Comparison of ENCODE assay signal across 23 mouse cellular contexts in the genomic region with DNA sequence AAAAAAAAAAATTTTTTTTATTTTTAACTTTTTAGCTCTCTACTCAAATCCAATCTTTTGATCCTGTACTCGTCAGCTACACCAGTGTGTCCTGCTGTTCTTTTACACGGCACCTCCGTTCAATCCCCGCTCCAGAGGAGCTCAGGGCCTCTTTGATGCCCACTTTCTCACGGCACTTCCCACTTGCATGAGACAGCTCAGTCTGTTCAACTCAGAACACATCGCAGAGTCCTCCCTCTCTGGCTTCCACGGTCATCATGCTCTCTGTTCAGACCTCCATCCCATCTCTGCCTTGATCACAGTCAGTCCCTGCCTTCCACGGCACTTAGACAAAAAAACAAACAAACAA.
DNase-seq lines count a peak whose midpoint lies in the region; ATAC-seq and TF ChIP-seq lines count a peak whose summit lies in the region.
"Had no signal": no experiment of that assay in that cellular context is flagged by ENCODE, and none has a peak within 500 bp of the region (broad histone marks: within the 10 kb centered on the region; RNA-seq: fewer than 3 reads in every experiment).

No protein-coding gene starts in this region.

- no peak for TF ChIP-seq CTCF in lung, postnatal 0 days (IDR thresholded peaks at IDR 0.05)

- H3K9ac ChIP-seq in lung, postnatal 0 days (replicated peaks; ENCODE audit: low read depth): no peak overlapping the region
- H3K9ac ChIP-seq: forebrain, postnatal 0 days; hindbrain, embryonic 14.5 days had no signal

- no peaks in the 10 kb centered on the region for H3K36me3 ChIP-seq in lung, postnatal 0 days (ENCODE audit: insufficient read depth, low read length)
- H3K36me3 ChIP-seq: forebrain, embryonic 10.5 days; hindbrain, embryonic 10.5 days had no signal

- peak; percentile 69 for ATAC-seq in frontal cortex, adult (ENCODE audit: low TSS enrichment)
- ATAC-seq in lung, postnatal 0 days: no peak
- ATAC-seq: CD4-positive, CD25-positive, alpha-beta regulatory T cell, adult 4 months; forebrain, postnatal 0 days; hindbrain, postnatal 0 days; inflammation-experienced regulatory T-cells, adult 6 months had no signal

- H3K4me1 ChIP-seq in lung, postnatal 0 days (ENCODE audit: insufficient read depth, low read depth, low read length): no peaks in the 10 kb centered on the region; the same call in 1 of the 2 replicates
- H3K4me1 ChIP-seq: forebrain, embryonic 10.5 days had no signal

- no peak for TF ChIP-seq EP300 in lung, postnatal 0 days (IDR thresholded peaks at IDR 0.05)

- H3K4me3 ChIP-seq in lung, postnatal 0 days (ENCODE audit: low read depth, low read length): no peak overlapping the region
- H3K4me3 ChIP-seq: forebrain, embryonic 10.5 days; hindbrain, embryonic 10.5 days had no signal

- H3K4me2 ChIP-seq in lung, postnatal 0 days (replicated peaks; ENCODE audit: low read depth, low read length): peak overlapping the region; percentile 14; the same call in 1 of the 2 replicates
- H3K4me2 ChIP-seq: heart, embryonic 11.5 days; hindbrain, embryonic 14.5 days had no signal

- H3K9me3 ChIP-seq in lung, postnatal 0 days (ENCODE audit: low read length): no peaks in the 10 kb centered on the region
- H3K9me3 ChIP-seq: forebrain, embryonic 10.5 days; hindbrain, embryonic 10.5 days had no signal

- H3K27ac ChIP-seq in lung, postnatal 0 days (ENCODE audit: low read length): no peak overlapping the region
- H3K27ac ChIP-seq: forebrain, embryonic 10.5 days; hindbrain, embryonic 10.5 days; hindbrain, embryonic 14.5 days; hindbrain, postnatal 0 days had no signal

- WGBS in lung, postnatal 0 days: 40% methylated on average over 8 of the region's 8 CpGs

- no peaks in the 10 kb centered on the region for H3K27me3 ChIP-seq in lung, postnatal 0 days (replicated peaks; ENCODE audit: insufficient read depth, low read length)

- no peak for DNase-seq in frontal cortex, postnatal 14 days (ENCODE audit: low spot score in 2 of 2)
- DNase-seq in lung, postnatal 0 days (ENCODE audit: low spot score): no peak
- DNase-seq in lung, postnatal 10 days: no peak
- peak; percentile 19 for DNase-seq in right cerebral cortex, adult 18-20 months
- no peak for DNase-seq in right cerebral cortex, postnatal 36 days (ENCODE audit: low spot score in 2 of 2)
- peak; percentile 24 for DNase-seq in telencephalon, adult 2 months (ENCODE audit: low read depth, low spot score)
- DNase-seq in liver: no peak
- DNase-seq: adrenal gland, adult 2 months; adrenal gland, postnatal 14 days; cerebellum, adult 18-20 months; cerebellum, adult 9-10 months; cerebellum, postnatal 14 days; forebrain, postnatal 0 days; gastrocnemius, postnatal 10 days; gastrocnemius, postnatal 36 days had no signal

Comparison
In these comparisons a context has a peak if more than half of its experiments do, and no peak if none do; other contexts are left out.
1. DNase-seq: peak in right cerebral cortex, adult 18-20 months (single experiment) and telencephalon, adult 2 months (single experiment); none in frontal cortex, postnatal 14 days (0 of 2), lung, postnatal 0 days (single experiment), lung, postnatal 10 days (single experiment), right cerebral cortex, postnatal 36 days (0 of 2) and liver (single experiment).